Mouse (Mus musculus): ENCODE data around the gene Gsdma.

- no peak for TF ChIP-seq CTCF (IDR thresholded peaks at IDR 0.05; ENCODE audit: control insufficient read depth, insufficient read depth, insufficient read length)
- no peak for TF ChIP-seq MYOG (IDR thresholded peaks at IDR 0.05; ENCODE audit: control insufficient read depth, extremely low read depth, insufficient read length)
- TF ChIP-seq MYOD1 (IDR thresholded peaks at IDR 0.05; ENCODE audit: control insufficient read depth, insufficient read length, low read depth), result no peak
These were observed 24.1 kb upstream of the Gsdma start for GRCm38 (mm10) chr11:98640091-98640490.

All from C2C12 (cell line).